Mouse (Mus musculus): Measurements from ENCODE around the gene Grk5. TPM values are rescaled to one million over a fixed set of nuclear protein-coding genes. Genes with fewer than 3 reads are reported as not detected.

The Grk5 gene
- polyA plus RNA-seq, 1 experiment from 2014 or later: 1.9 TPM

DNA sequence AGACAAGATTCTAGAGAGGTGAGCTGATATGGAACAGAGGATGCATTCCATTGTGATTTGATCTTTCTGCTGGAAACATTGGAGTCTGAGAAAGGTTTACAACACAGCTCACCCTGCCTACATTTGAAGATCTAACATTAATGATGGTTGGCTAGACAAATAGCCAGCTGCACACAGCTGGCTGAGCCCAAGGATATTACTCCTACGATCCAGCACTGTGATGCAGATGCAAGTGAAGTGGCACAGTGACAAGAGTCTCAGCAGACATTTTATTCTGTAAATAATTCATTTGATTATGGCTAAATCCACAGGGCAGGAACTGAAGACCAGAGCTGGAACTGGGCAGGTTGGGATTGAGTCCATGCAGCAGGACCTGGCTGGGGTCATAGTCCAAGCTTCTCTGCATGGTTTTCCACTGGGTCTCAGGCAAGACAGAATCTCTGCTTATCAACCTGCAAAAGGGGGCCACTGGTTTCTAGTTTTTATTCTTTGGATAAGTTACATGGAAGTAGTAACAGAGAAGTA is 70.2 kb downstream of the Grk5 start:
- ATAC-seq: no peak
- no peak overlapping the region for H3K27ac ChIP-seq (ENCODE audit: low read depth, low read length)
- H3K4me3 ChIP-seq (ENCODE audit: low read length): no peak overlapping the region
- H3K36me3 ChIP-seq (ENCODE audit: control insufficient read depth, insufficient read depth, low read length): no peaks in the 10 kb centered on the region
- H3K4me1 ChIP-seq (ENCODE audit: control insufficient read depth, insufficient read depth, low read depth, low read length): no peaks in the 10 kb centered on the region
- H3K9ac ChIP-seq (ENCODE audit: low read depth, low read length): no peak overlapping the region
- H3K27me3 ChIP-seq (replicated peaks; ENCODE audit: control insufficient read depth, insufficient read depth, low read length): no peaks in the 10 kb centered on the region
- no peaks in the 10 kb centered on the region for H3K9me3 ChIP-seq (ENCODE audit: control insufficient read depth, low read length)
- WGBS: 77% methylated on average over 1 of the region's 1 CpGs
- H3K4me2 ChIP-seq (ENCODE audit: low read length): no peak overlapping the region

DNA sequence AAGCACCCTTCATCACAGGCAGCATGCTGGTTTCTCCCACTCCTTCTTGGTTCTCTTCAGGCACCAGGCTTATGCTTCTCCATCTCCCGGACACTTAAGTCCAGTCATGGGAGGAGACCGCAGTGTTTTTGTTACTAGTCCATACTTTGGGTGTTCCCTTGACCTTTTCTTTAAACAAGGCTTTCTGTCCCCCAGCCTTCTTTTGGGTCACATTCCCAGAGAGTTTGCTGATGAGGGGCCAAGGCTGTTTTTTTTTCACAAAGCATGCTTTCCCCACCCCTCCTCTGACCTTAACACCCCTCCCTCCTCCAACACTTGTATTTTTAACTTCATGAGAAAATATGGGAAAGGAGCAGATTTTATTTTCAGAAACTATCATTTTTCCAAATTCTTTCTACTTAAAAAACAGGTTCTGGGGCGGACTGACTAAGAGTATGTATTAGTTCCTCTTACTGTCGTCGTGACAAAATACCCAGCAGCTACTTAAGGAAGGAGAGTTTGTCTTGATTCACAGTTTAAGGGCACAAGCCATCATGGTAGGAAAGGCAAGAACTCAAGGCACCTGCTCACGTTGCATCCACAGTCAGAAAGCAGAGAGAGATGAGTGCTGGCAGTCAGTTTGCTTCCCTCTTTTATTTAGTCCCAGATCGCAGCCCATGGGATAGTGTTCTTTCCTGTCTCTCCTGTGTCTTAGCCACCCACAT is 73.0 kb downstream of the Grk5 start:
- H3K36me3 ChIP-seq (ENCODE audit: control insufficient read depth, insufficient read depth, low read length): no peaks in the 10 kb centered on the region
- no peak overlapping the region for H3K27ac ChIP-seq (ENCODE audit: low read depth, low read length)
- no peaks in the 10 kb centered on the region for H3K4me1 ChIP-seq (ENCODE audit: control insufficient read depth, insufficient read depth, low read depth, low read length)
- no peaks in the 10 kb centered on the region for H3K27me3 ChIP-seq (replicated peaks; ENCODE audit: control insufficient read depth, insufficient read depth, low read length)
- WGBS: 87% methylated on average over 7 of the region's 7 CpGs
- H3K9me3 ChIP-seq (ENCODE audit: control insufficient read depth, low read length): no peaks in the 10 kb centered on the region
- no peak overlapping the region for H3K4me2 ChIP-seq (ENCODE audit: low read length)
- ATAC-seq: no peak
- no peak overlapping the region for H3K9ac ChIP-seq (ENCODE audit: low read depth, low read length)
- no peak overlapping the region for H3K4me3 ChIP-seq (ENCODE audit: low read length)

GRCm38 (mm10) chr19:60967909-60968308 is 78.4 kb downstream of the Grk5 start:
- H3K9me3 ChIP-seq (ENCODE audit: control insufficient read depth, low read length): no peaks in the 10 kb centered on the region
- H3K4me2 ChIP-seq (ENCODE audit: low read length): no peak overlapping the region
- no peaks in the 10 kb centered on the region for H3K36me3 ChIP-seq (ENCODE audit: control insufficient read depth, insufficient read depth, low read length)
- no peak overlapping the region for H3K27ac ChIP-seq (ENCODE audit: low read depth, low read length)
- H3K4me1 ChIP-seq (ENCODE audit: control insufficient read depth, insufficient read depth, low read depth, low read length): no peaks in the 10 kb centered on the region
- WGBS: 88% methylated on average over 1 of the region's 1 CpGs
- no peaks in the 10 kb centered on the region for H3K27me3 ChIP-seq (replicated peaks; ENCODE audit: control insufficient read depth, insufficient read depth, low read length)
- H3K9ac ChIP-seq (ENCODE audit: low read depth, low read length): no peak overlapping the region
- H3K4me3 ChIP-seq (ENCODE audit: low read length): no peak overlapping the region
- no peak for ATAC-seq

DNA sequence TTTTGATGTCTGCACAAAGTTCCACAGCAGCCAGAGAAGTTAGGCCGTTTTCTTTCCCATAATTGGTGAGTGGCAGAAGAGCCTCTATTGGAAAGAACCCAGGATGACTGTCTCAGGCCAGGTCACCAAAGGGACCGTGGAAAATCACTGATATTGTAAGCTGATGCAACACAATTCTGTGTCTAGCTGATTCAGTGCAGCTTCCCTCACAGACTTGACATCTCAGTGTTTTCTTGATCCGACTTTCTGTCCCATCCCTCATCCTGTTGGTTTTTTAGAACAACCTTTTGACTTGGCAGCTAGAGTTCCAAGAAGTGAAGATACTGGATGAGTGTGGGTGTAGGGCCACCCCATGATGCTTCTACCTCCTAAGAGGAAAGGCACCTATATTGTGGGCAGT is 80.9 kb downstream of the Grk5 start:
- Histone ChIP-seq H3K36me3 (ENCODE audit: control insufficient read depth, insufficient read depth, low read length) (no peaks in the 10 kb centered on the region), H3K27ac (ENCODE audit: low read depth, low read length) (no peak overlapping the region), H3K27me3 (replicated peaks; ENCODE audit: control insufficient read depth, insufficient read depth, low read length) (no peaks in the 10 kb centered on the region), H3K4me2 (ENCODE audit: low read length) (no peak overlapping the region), H3K9ac (ENCODE audit: low read depth, low read length) (no peak overlapping the region), H3K4me3 (ENCODE audit: low read length) (no peak overlapping the region), H3K9me3 (ENCODE audit: control insufficient read depth, low read length) (no peaks in the 10 kb centered on the region), H3K4me1 (ENCODE audit: control insufficient read depth, insufficient read depth, low read depth, low read length) (no peaks in the 10 kb centered on the region)
- WGBS: 75% methylated on average over 3 of the region's 3 CpGs
- ATAC-seq: no peak

DNA sequence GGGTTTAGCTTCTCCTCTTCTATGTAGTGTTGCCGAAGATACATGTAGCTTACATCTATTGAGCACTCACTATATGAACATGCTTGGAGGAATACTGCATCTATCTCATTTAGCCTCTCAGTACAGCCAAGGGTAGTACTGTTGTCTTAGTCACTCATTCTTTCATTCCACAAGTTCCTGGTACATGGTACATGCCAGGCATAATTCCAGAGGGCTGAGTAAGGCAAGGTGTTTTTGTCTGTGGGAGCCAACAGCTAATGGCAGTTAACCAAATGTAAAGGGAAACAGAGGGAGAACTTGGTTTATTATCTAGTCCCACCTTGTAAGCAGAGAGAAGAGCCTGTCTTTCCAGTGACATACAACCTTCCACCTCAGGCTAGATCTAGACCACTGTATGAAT is 82.0 kb downstream of the Grk5 start:
- Histone ChIP-seq H3K4me1 (ENCODE audit: control insufficient read depth, insufficient read depth, low read depth, low read length) (no peaks in the 10 kb centered on the region), H3K9ac (ENCODE audit: low read depth, low read length) (no peak overlapping the region), H3K4me2 (ENCODE audit: low read length) (no peak overlapping the region), H3K36me3 (ENCODE audit: control insufficient read depth, insufficient read depth, low read length) (no peaks in the 10 kb centered on the region), H3K9me3 (ENCODE audit: control insufficient read depth, low read length) (no peaks in the 10 kb centered on the region), H3K4me3 (ENCODE audit: low read length) (no peak overlapping the region), H3K27ac (ENCODE audit: low read depth, low read length) (no peak overlapping the region), H3K27me3 (replicated peaks; ENCODE audit: control insufficient read depth, insufficient read depth, low read length) (no peaks in the 10 kb centered on the region)
- no peak for ATAC-seq
- 94% methylated on average over 1 of the region's 1 CpGs for WGBS

GRCm38 (mm10) chr19:60972281-60973015 is 82.9 kb downstream of the Grk5 start:
- no peak overlapping the region for H3K4me2 ChIP-seq (ENCODE audit: low read length)
- no peak overlapping the region for H3K9ac ChIP-seq (ENCODE audit: low read depth, low read length)
- WGBS: 74% methylated on average over 1 of the region's 1 CpGs
- no peaks in the 10 kb centered on the region for H3K27me3 ChIP-seq (replicated peaks; ENCODE audit: control insufficient read depth, insufficient read depth, low read length)
- no peak overlapping the region for H3K27ac ChIP-seq (ENCODE audit: low read depth, low read length)
- H3K4me3 ChIP-seq (ENCODE audit: low read length): no peak overlapping the region
- no peaks in the 10 kb centered on the region for H3K36me3 ChIP-seq (ENCODE audit: control insufficient read depth, insufficient read depth, low read length)
- no peaks in the 10 kb centered on the region for H3K4me1 ChIP-seq (ENCODE audit: control insufficient read depth, insufficient read depth, low read depth, low read length)
- H3K9me3 ChIP-seq (ENCODE audit: control insufficient read depth, low read length): no peaks in the 10 kb centered on the region
- ATAC-seq: no peak

- 95% methylated on average over 2 of the region's 2 CpGs for WGBS
- H3K4me1 ChIP-seq (ENCODE audit: control insufficient read depth, insufficient read depth, low read depth, low read length): no peaks in the 10 kb centered on the region
- no peaks in the 10 kb centered on the region for H3K27me3 ChIP-seq (replicated peaks; ENCODE audit: control insufficient read depth, insufficient read depth, low read length)
These were observed 84.0 kb downstream of the Grk5 start for GRCm38 (mm10) chr19:60973508-60973907.

DNA sequence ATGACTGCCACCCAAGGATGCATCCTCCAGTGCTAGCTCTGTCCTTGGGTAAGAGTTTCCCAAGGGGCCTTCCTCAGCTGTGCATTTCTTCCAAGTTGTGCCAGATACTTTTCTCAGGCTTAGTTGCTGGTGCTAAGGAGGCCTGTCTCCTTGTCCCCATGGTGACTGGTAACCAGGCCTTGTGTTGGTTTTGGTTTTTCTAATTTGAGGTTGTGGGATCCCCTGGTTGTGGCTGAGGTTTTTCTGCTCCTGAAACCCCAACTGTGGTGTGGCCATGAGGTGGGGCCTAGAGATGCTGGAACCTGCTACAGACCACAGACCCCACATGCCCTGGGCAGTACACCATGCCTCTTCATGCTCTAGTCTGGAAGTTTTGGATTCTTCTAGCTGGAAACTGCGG is 90.0 kb downstream of the Grk5 start:
- no peaks in the 10 kb centered on the region for H3K9me3 ChIP-seq (ENCODE audit: control insufficient read depth, low read length)
- no peak overlapping the region for H3K4me3 ChIP-seq (ENCODE audit: low read length)
- H3K4me1 ChIP-seq (ENCODE audit: control insufficient read depth, insufficient read depth, low read depth, low read length): no peaks in the 10 kb centered on the region
- H3K36me3 ChIP-seq (ENCODE audit: control insufficient read depth, insufficient read depth, low read length): no peaks in the 10 kb centered on the region
- no peak overlapping the region for H3K27ac ChIP-seq (ENCODE audit: low read depth, low read length)
- WGBS: 95% methylated on average over 1 of the region's 1 CpGs
- H3K27me3 ChIP-seq (replicated peaks; ENCODE audit: control insufficient read depth, insufficient read depth, low read length): no peaks in the 10 kb centered on the region
- no peak for ATAC-seq
- H3K9ac ChIP-seq (ENCODE audit: low read depth, low read length): no peak overlapping the region
- H3K4me2 ChIP-seq (ENCODE audit: low read length): no peak overlapping the region

More at GRCm38 (mm10) chr19:60973508-60973907, 84.0 kb downstream of the Grk5 start:
- no peaks in the 10 kb centered on the region for H3K36me3 ChIP-seq (ENCODE audit: control insufficient read depth, insufficient read depth, low read length)
- H3K27ac ChIP-seq (ENCODE audit: low read depth, low read length): no peak overlapping the region
- no peak overlapping the region for H3K9ac ChIP-seq (ENCODE audit: low read depth, low read length)
- H3K9me3 ChIP-seq (ENCODE audit: control insufficient read depth, low read length): no peaks in the 10 kb centered on the region
- ATAC-seq: no peak
- no peak overlapping the region for H3K4me3 ChIP-seq (ENCODE audit: low read length)
- H3K4me2 ChIP-seq (ENCODE audit: low read length): no peak overlapping the region

DNA sequence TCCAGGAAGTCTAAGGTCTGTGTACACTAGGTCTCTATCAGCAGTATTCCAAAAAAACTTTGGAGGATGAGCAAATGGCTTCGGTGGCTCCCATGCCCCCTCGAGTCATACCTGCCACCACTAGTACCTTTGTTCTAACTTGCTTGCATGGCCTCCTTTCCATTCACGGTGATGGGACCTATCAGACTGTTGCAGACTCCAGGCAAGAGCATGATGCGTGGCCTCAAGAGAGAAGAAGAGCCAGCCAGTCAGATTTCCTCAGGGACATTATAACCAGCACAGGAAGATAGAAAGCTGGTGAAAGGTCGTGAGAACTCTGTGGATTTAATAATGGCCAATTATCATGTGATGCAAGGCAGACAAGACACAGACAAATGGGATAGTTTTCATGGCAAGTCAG is 91.8 kb downstream of the Grk5 start:
- Histone ChIP-seq H3K4me1 (ENCODE audit: control insufficient read depth, insufficient read depth, low read depth, low read length) (no peaks in the 10 kb centered on the region), H3K9ac (ENCODE audit: low read depth, low read length) (no peak overlapping the region), H3K4me2 (ENCODE audit: low read length) (no peak overlapping the region), H3K9me3 (ENCODE audit: control insufficient read depth, low read length) (no peaks in the 10 kb centered on the region), H3K36me3 (ENCODE audit: control insufficient read depth, insufficient read depth, low read length) (no peaks in the 10 kb centered on the region), H3K27ac (ENCODE audit: low read depth, low read length) (no peak overlapping the region), H3K4me3 (ENCODE audit: low read length) (no peak overlapping the region), H3K27me3 (replicated peaks; ENCODE audit: control insufficient read depth, insufficient read depth, low read length) (no peaks in the 10 kb centered on the region)
- ATAC-seq: no peak
- 89% methylated on average over 5 of the region's 5 CpGs for WGBS

Data from hindbrain, embryonic 16.5 days (tissue).